Mouse (Mus musculus) left cerebral cortex, postnatal 4 days (tissue): Measurements from ENCODE around the gene Phlda1. TPM values are rescaled to one million over a fixed set of nuclear protein-coding genes. Genes with fewer than 3 reads are reported as not detected.
A peak's percentile ranks its signal among the peaks of the same experiment; 100 is the strongest.

Experiments used
- DNase-seq: peaks from one replicate; pipeline ENCODE4 v3.0.0-alpha.2; 2022
- intact Hi-C: fragments of 180-260 bp; cut with DNase I; formaldehyde crosslinking; loops from one replicate; pipeline ENCODE4 v1.15.1; 2025
- total RNA-seq, 2 experiments: library from RNA; stranded (reverse); gene quantifications; 2 replicates each; pipeline ENCODE4 v1.2.3; 2021

Gene Phlda1
- total RNA-seq, 2 experiments from 2014 or later, result 18.9 to 20.3 TPM

DNA sequence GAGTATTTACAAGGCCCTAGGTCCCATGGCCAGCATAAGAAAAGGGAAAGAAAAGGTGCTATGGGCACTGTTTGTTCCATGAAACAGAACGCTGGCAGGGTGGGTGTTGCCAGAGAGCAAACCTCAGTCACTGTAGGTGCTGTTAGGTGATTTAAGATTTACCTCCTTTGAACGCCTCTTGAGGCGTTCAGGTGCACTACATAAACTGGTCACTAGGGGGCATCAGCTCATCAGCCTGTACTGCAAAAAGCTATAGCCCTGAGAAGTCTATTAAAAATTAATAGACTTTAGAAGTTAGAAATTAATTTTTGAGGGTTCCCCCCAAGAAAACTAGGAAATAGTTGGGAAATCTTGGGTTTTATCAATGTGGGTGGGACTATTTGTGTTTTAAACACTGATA lies 3.0 kb upstream of the Phlda1 start:
- intact Hi-C loops, result loop anchor here (2.0 to 10.0 kb wide), 2 partner anchors 458 to 662 kb away; partner anchors contain the start of genes Caps2 and Glipr1l3
- peak; percentile 75 for DNase-seq

DNA sequence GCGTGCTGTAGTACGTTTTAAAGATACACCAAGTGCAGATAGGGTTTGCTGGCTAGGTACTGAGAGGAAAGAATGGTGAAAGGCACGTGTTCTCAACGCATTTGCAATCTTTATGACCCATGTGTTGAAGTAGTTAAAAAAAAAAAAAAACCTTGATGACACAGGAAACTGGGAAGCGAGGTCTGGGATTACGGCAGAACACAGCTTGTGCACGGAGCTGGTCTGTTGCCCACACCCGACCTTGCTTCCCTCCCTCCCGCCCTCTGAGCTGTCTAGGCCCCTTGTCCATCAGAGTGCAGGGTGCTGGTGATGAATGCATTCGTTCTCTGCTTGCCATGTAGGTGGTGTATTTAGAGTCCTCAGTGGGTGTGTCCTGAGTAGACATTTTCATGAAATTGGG lies 2.4 kb upstream of the Phlda1 start:
- DNase-seq, result no peak
- intact Hi-C loops, result loop anchor here (2.0 to 10.0 kb wide), 2 partner anchors 457 to 661 kb away; partner anchors contain the start of genes Caps2 and Glipr1l3

DNA sequence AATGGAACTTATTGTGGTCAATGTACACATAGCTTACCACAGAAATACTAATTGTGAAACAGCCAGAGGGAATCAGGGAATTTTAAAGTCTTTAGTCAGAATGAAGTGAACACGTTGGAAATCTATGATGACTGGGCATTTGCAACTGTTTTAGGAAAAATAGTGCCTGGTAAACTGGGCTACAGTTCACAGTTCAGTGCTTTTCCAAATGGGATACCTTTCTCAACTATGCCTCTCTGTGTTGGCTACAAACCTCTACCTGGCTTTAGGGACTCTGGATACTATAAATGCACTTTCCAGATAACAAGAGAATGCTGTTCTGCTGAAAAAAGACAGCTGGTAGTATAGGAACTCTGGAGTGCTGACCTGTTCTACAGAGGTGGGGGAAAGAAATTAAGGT lies 1.5 kb upstream of the Phlda1 start:
- DNase-seq, result no peak
- intact Hi-C loops, result loop anchor here (5.0 to 10.0 kb wide), 2 partner anchors 413 to 660 kb away; partner anchors contain the start of genes Caps2 and Glipr1l3

- no peak for DNase-seq
- intact Hi-C loops, result loop anchor here (5.0 to 10.0 kb wide), 2 partner anchors 412 to 659 kb away; partner anchors contain the start of genes Caps2 and Glipr1l3
Measured at GRCm38 (mm10) chr10:111505406-111505805, 680 bp upstream of the Phlda1 start.

- intact Hi-C loops, result loop anchor here (5.0 to 10.0 kb wide), 2 partner anchors 410 to 658 kb away; partner anchors contain the start of genes Caps2 and Glipr1l3
Measured at GRCm38 (mm10) chr10:111506926-111507459, 907 bp downstream of the Phlda1 start.

GRCm38 (mm10) chr10:111507460-111508211 lies 1.6 kb downstream of the Phlda1 start:
- DNase-seq, result peak; percentile 63
- intact Hi-C loops, result loop anchor here (5.0 to 10.0 kb wide), 2 partner anchors 410 to 657 kb away; partner anchors contain the start of genes Caps2 and Glipr1l3

More at GRCm38 (mm10) chr10:111506926-111507459, 907 bp downstream of the Phlda1 start:
- DNase-seq, result no peak

GRCm38 (mm10) chr10:111508324-111509080 lies 2.4 kb downstream of the Phlda1 start:
- intact Hi-C loops, result loop anchor here (5.0 to 10.0 kb wide), 2 partner anchors 409 to 656 kb away; partner anchors contain the start of genes Caps2 and Glipr1l3
- no peak for DNase-seq

- DNase-seq, result no peak
Measured at GRCm38 (mm10) chr10:111509103-111509784, 3.2 kb downstream of the Phlda1 start.

DNA sequence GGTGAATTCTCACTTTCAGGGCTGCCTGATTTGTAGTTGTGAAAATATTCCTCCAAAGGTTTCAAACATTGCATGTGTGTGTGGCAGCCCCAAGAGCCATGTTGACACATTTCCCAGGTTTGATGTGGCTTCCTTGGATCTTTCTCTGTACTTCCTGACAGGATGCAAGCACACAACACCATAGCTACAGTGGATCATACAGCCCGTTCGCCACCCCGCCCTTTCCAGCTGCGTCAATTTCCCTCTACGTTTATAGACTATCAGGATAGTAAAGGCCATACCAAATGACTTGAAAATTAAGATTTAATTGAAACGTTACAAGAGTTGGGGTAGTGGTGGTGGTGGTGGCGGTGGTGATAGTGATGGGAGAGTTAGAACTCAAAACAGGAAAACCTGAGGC lies 3.9 kb downstream of the Phlda1 start:
- no peak for DNase-seq
- intact Hi-C loops, result loop anchor here (5.0 to 10.0 kb wide), 2 partner anchors 407 to 655 kb away; partner anchors contain the start of genes Caps2 and Glipr1l3

More at GRCm38 (mm10) chr10:111509103-111509784, 3.2 kb downstream of the Phlda1 start:
- intact Hi-C loops, result loop anchor here (5.0 to 10.0 kb wide), 2 partner anchors 408 to 656 kb away; partner anchors contain the start of genes Caps2 and Glipr1l3

DNA sequence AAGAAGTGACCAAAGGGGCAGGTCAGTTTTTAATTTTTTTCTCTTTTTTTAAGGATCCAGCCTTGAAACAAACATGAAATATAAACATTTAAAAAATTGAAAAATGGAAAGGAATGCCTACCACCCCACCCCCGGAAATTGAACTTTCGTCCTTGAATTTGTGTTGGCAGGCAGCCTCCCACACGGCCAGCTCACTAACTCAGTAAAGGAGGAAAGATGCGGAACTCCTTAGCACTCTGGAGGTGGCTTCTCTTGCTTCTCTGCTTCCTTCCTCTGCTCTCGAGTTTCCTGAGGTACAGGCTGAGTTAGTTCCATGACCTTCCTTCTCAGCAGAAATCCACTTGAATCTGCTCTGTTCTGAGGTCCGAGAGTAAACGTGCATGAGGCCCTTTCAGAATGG lies 4.7 kb downstream of the Phlda1 start:
- intact Hi-C loops, result no loop called here
- DNase-seq, result no peak

DNA sequence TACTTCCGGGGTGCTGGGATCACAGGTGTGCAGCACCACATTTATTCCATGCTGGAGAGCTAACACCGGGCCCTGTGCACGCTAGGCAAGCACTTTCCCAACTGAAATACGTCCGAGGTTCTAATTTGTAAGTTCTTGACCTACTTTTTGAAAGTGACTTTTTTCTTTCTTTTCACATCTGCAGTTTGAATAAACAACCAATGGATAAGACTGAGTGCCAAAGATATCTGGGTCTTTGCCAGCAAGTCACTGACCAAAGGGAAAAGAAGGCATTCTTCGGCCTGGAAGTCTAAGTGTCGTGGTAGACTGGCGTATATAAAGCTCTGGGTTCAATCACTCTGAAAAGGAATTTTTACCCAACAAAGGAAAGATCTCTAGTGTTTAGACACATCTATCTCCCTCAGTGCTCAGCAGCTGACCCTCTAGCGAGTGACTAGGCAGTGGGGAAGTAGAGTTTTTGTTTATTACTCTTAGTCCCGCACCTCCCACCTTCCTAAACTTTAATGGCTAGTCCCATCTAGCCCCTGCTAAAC lies 6.0 kb downstream of the Phlda1 start:
- DNase-seq, result no peak
- intact Hi-C loops, result no loop called here

- DNase-seq, result no peak
- intact Hi-C loops, result no loop called here
Measured at GRCm38 (mm10) chr10:111514282-111514885, 8.3 kb downstream of the Phlda1 start.

GRCm38 (mm10) chr10:111515071-111516010 lies 9.3 kb downstream of the Phlda1 start:
- intact Hi-C loops, result no loop called here

GRCm38 (mm10) chr10:111516172-111516588 lies 10.1 kb downstream of the Phlda1 start:
- no peak for DNase-seq
- intact Hi-C loops, result no loop called here

More at GRCm38 (mm10) chr10:111515071-111516010, 9.3 kb downstream of the Phlda1 start:
- DNase-seq, result no peak

GRCm38 (mm10) chr10:111516804-111517436 lies 10.8 kb downstream of the Phlda1 start:
- intact Hi-C loops, result no loop called here
- no peak for DNase-seq

- no peak for DNase-seq
- intact Hi-C loops, result no loop called here
Measured at GRCm38 (mm10) chr10:111518350-111518749, 12.3 kb downstream of the Phlda1 start.

- intact Hi-C loops, result no loop called here
- peak; percentile 70 for DNase-seq
Measured at GRCm38 (mm10) chr10:111519620-111520370, 13.7 kb downstream of the Phlda1 start.
